Mouse (Mus musculus) limb, embryonic 10.5 days (tissue): Measurements from ENCODE around the gene Hmx2. TPM values are rescaled to one million over a fixed set of nuclear protein-coding genes. Genes with fewer than 3 reads are reported as not detected.
A peak's percentile ranks its signal among the peaks of the same experiment; 100 is the strongest.

Experiments used
- DNase-seq: peaks from one replicate; pipeline ENCODE4 v3.0.0-alpha.2; 2017; ENCODE audit warnings: low spot score
- H3K27ac ChIP-seq: fragments of 300-500 bp; sonication (generic); 2 replicates; pipeline ENCODE4 v1.5.1; 2016; ENCODE audit warnings: mild to moderate bottlenecking
- H3K27me3 ChIP-seq: fragments of 300-500 bp; sonication (generic); 2 replicates; pipeline ENCODE4 v1.6.1; 2016; ENCODE audit warnings: low read depth, mild to moderate bottlenecking; ENCODE audit not compliant: poor library complexity, severe bottlenecking
- H3K36me3 ChIP-seq: fragments of 300-500 bp; sonication (generic); 2 replicates; pipeline ENCODE4 v1.6.1; 2016; ENCODE audit warnings: mild to moderate bottlenecking, moderate library complexity
- H3K4me1 ChIP-seq: fragments of 300-500 bp; sonication (generic); 2 replicates; pipeline ENCODE4 v1.6.1; 2016
- H3K4me3 ChIP-seq: fragments of 300-500 bp; sonication (generic); 2 replicates; pipeline ENCODE4 v1.5.1; 2016; ENCODE audit warnings: mild to moderate bottlenecking, moderate library complexity
- H3K9me3 ChIP-seq: fragments of 300-500 bp; sonication (generic); replicated peaks from 2 replicates; pipeline ENCODE4 v1.6.1; 2016; ENCODE audit warnings: mild to moderate bottlenecking
- WGBS: fragments of 180-500 bp; shearing (Covaris S2); methylation state at CpG from one replicate; pipeline ENCODE4 v1.1.7; 2016; 5-methylcytosine and 5-hydroxymethylcytosine counted together
- polyA plus RNA-seq: library from polyadenylated mRNA; unstranded; fragments of >200 nt; fragmentation: Nextera tagmentation; extraction: Ambion mirVana; gene quantifications from 2 replicates; pipeline ENCODE4 v1.2.1, GENCODE M21; 2016

Gene Hmx2
- polyA plus RNA-seq, 1 experiment from 2014 or later = not detected

- H3K27ac ChIP-seq = no peak overlapping the region
- no peaks in the 10 kb centered on the region for H3K4me1 ChIP-seq
- H3K9me3 ChIP-seq = no peaks in the 10 kb centered on the region
- no peak overlapping the region for H3K4me3 ChIP-seq
- WGBS = 82% methylated on average over 6 of the region's 6 CpGs
- DNase-seq = no peak
- peaks cover 44% of the 10 kb centered on the region for H3K36me3 ChIP-seq
- no peaks in the 10 kb centered on the region for H3K27me3 ChIP-seq
These were observed 26.7 kb downstream of the Hmx2 start for GRCm38 (mm10) chr7:131575246-131575645.

- 64% methylated on average over 9 of the region's 9 CpGs for WGBS
- H3K9me3 ChIP-seq = no peaks in the 10 kb centered on the region
- H3K27me3 ChIP-seq = 0 out of 2 replicates have a peak, but pooled peaks cover 4% of the 10 kb centered on the region
- no peaks in the 10 kb centered on the region for H3K36me3 ChIP-seq
- H3K27ac ChIP-seq = no peak overlapping the region
- H3K4me1 ChIP-seq = no peaks in the 10 kb centered on the region
- H3K4me3 ChIP-seq = no peak overlapping the region
- DNase-seq = no peak
These were observed 33.6 kb downstream of the Hmx2 start for GRCm38 (mm10) chr7:131582178-131582577.

DNA sequence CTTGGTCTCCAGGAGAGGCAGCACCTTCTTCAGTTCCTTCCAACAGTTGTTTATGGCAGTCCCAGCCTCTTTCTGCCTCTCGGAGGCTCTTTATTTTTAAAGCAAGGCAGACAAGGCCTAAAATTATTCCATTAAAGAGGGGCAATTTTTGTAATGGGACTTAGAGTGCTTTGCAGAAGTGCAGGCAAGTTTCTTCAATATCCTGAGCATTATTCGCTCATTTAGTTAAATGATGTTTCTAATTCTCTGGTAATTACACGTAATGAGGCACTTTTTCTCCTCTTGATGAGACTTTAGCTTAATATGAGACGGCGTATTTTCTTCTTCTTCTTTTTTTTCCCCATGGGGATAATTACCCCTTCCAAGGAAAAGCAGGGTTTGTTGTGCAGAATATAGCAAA is 37.0 kb downstream of the Hmx2 start:
- DNase-seq = no peak
- 0 out of 2 replicates have a peak, but pooled peaks cover 4% of the 10 kb centered on the region for H3K27me3 ChIP-seq
- no peaks in the 10 kb centered on the region for H3K36me3 ChIP-seq
- H3K9me3 ChIP-seq = no peaks in the 10 kb centered on the region
- H3K4me1 ChIP-seq = no peaks in the 10 kb centered on the region
- no peak overlapping the region for H3K4me3 ChIP-seq
- no peak overlapping the region for H3K27ac ChIP-seq
- WGBS = 81% methylated on average over 5 of the region's 5 CpGs

DNA sequence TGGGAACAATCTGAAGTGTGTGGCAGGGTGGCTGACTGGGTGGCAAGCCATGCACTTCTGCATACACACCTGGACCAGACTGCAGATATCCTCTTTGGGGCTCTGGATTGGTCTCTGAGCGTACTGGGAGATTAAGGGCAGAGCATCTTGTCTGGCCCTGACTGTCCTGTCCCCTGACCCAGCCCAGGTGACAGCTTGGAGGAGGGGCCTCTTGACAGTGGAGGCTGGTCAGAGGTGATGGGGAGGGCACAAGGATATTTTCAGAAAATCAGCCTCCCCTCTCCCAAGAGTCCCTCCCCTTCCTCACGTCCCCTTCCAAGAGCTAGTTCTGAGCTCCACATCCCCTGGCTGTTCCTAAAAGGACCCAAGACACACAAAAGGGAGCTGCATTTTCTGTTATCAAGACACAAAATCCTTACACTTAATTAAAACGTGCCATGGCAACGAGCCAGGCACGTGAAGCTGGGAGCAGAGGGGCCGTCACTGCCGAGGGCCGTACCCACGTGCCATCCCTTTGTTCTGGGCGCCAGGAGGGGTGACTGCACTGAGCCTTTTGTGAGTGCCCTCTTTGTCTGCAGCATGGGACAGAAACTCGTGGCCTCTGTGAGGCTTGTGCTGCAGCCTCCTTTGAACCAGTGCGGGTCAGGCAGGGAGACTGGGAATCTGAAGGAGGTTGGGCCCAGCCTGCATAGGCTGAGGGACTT is 49.4 kb downstream of the Hmx2 start:
- peaks cover 38% of the 10 kb centered on the region for H3K27me3 ChIP-seq
- DNase-seq = no peak
- no peaks in the 10 kb centered on the region for H3K9me3 ChIP-seq
- no peak overlapping the region for H3K4me3 ChIP-seq
- H3K4me1 ChIP-seq = peaks cover 28% of the 10 kb centered on the region
- peak overlapping the region; percentile 74 for H3K27ac ChIP-seq
- no peaks in the 10 kb centered on the region for H3K36me3 ChIP-seq
- 22% methylated on average over 12 of the region's 12 CpGs for WGBS

DNA sequence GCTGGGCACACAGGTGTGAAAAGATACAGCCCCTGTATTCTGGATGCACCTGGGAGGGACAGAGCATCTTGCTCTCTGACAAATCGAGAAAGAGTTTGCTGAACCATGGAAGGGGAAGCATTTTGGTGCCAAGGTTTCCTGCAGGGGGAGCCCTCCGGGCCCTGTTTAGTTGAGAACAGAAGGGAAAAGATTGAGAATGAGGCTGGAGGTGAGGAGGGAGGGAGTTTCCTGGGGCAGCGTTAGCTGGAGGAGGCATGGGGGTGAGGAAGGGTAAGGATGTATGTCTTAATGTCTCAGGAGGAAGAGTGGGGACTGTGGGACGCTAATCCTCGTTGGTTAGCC is 49.9 kb downstream of the Hmx2 start:
- WGBS = 11% methylated on average over 5 of the region's 5 CpGs
- Histone ChIP-seq H3K9me3 (no peaks in the 10 kb centered on the region), H3K4me1 (peaks cover 33% of the 10 kb centered on the region), H3K27me3 (peaks cover 38% of the 10 kb centered on the region), H3K4me3 (no peak overlapping the region), H3K27ac (peak overlapping the region; percentile 74), H3K36me3 (no peaks in the 10 kb centered on the region)
- peak; percentile 63 for DNase-seq

- Histone ChIP-seq H3K27me3 (peaks cover 44% of the 10 kb centered on the region), H3K36me3 (no peaks in the 10 kb centered on the region), H3K4me1 (peaks cover 34% of the 10 kb centered on the region), H3K4me3 (no peak overlapping the region), H3K27ac (no peak overlapping the region), H3K9me3 (no peaks in the 10 kb centered on the region)
- 81% methylated on average over 7 of the region's 7 CpGs for WGBS
- no peak for DNase-seq
These were observed 53.5 kb downstream of the Hmx2 start for GRCm38 (mm10) chr7:131602106-131602505.

GRCm38 (mm10) chr7:131603186-131603585 is 54.6 kb downstream of the Hmx2 start:
- Histone ChIP-seq H3K27ac (no peak overlapping the region), H3K9me3 (no peaks in the 10 kb centered on the region), H3K4me3 (peak overlapping the region; percentile 21), H3K27me3 (peaks cover 41% of the 10 kb centered on the region), H3K4me1 (peaks cover 28% of the 10 kb centered on the region), H3K36me3 (no peaks in the 10 kb centered on the region)
- DNase-seq = no peak
- 6% methylated on average over 11 of the region's 11 CpGs for WGBS

GRCm38 (mm10) chr7:131604946-131605345 is 56.4 kb downstream of the Hmx2 start:
- Histone ChIP-seq H3K27ac (no peak overlapping the region), H3K9me3 (no peaks in the 10 kb centered on the region), H3K4me1 (peaks cover 22% of the 10 kb centered on the region), H3K27me3 (peaks cover 26% of the 10 kb centered on the region), H3K4me3 (no peak overlapping the region), H3K36me3 (no peaks in the 10 kb centered on the region)
- WGBS = 91% methylated on average over 10 of the region's 10 CpGs
- DNase-seq = no peak

GRCm38 (mm10) chr7:131605481-131605880 is 56.9 kb downstream of the Hmx2 start:
- H3K4me1 ChIP-seq = peaks cover 21% of the 10 kb centered on the region
- no peaks in the 10 kb centered on the region for H3K36me3 ChIP-seq
- H3K9me3 ChIP-seq = no peaks in the 10 kb centered on the region
- 86% methylated on average over 4 of the region's 4 CpGs for WGBS
- H3K27ac ChIP-seq = no peak overlapping the region
- DNase-seq = no peak
- H3K4me3 ChIP-seq = no peak overlapping the region
- H3K27me3 ChIP-seq = peaks cover 20% of the 10 kb centered on the region

Other genes starting within 250 kb of the Hmx2 start
- gene Cuzd1, start 226.5 kb upstream of the Hmx2 start, polyA plus RNA-seq = not detected in 2 replicates
- not detected in 2 replicates for gene Fam24b, start 219.3 kb upstream of the Hmx2 start, polyA plus RNA-seq
- not detected in 2 replicates for gene Fam24a, start 214.9 kb upstream of the Hmx2 start, polyA plus RNA-seq
- 22.6 and 25.5 TPM in 2 replicates for gene 2310057M21Rik, start 186.0 kb upstream of the Hmx2 start, polyA plus RNA-seq
- 68.0 and 79.4 TPM in 2 replicates for gene Pstk, start 177.6 kb upstream of the Hmx2 start, polyA plus RNA-seq
- 20.2 and 21.2 TPM in 2 replicates for gene Ikzf5, start 138.3 kb upstream of the Hmx2 start, polyA plus RNA-seq
- gene Acadsb, start 138.2 kb upstream of the Hmx2 start, polyA plus RNA-seq = 51.9 and 56.2 TPM in 2 replicates
- not detected in 2 replicates for gene Hmx3, start 5.9 kb upstream of the Hmx2 start, polyA plus RNA-seq
- 338 and 339 TPM in 2 replicates for gene Bub3, start 11.4 kb downstream of the Hmx2 start, polyA plus RNA-seq